Comparison of ENCODE assay signal across 16 mouse cellular contexts in genomic region chr12:12906771-12907170, GRCm38 (mm10). TPM values are rescaled to one million over a fixed set of nuclear protein-coding genes. Genes with fewer than 3 reads are reported as not detected.
DNase-seq lines count a peak whose midpoint lies in the region; ATAC-seq and TF ChIP-seq lines count a peak whose summit lies in the region.
"Had no signal": no experiment of that assay in that cellular context is flagged by ENCODE, and none has a peak within 500 bp of the region (broad histone marks: within the 10 kb centered on the region; RNA-seq: fewer than 3 reads in every experiment).

No protein-coding gene starts in this region.

- 0 out of 2 replicates have a peak, but pooled peaks cover 5% of the 10 kb centered on the region for H3K4me1 ChIP-seq in kidney, postnatal 0 days (replicated peaks; ENCODE audit: insufficient read depth, low read length)
- peaks cover 39% of the 10 kb centered on the region for H3K4me1 ChIP-seq in forebrain, embryonic 14.5 days (ENCODE audit: control insufficient read depth, insufficient read depth, low read length)
- peaks cover 24% of the 10 kb centered on the region for H3K4me1 ChIP-seq in limb, embryonic 11.5 days (ENCODE audit: control insufficient read depth, insufficient read depth, low read length)
- H3K4me1 ChIP-seq: liver, embryonic 15.5 days had no signal

- H3K4me3 ChIP-seq in kidney, postnatal 0 days (replicated peaks; ENCODE audit: low read depth, low read length), result no peak overlapping the region
- no peak overlapping the region for H3K4me3 ChIP-seq in forebrain, embryonic 14.5 days (ENCODE audit: low read depth, low read length)
- no peak overlapping the region for H3K4me3 ChIP-seq in limb, embryonic 11.5 days (ENCODE audit: low read depth, low read length)
- H3K4me3 ChIP-seq: heart, embryonic 12.5 days; limb, embryonic 13.5 days; liver, embryonic 15.5 days; megakaryocyte, embryonic 14.5 days; myocyte had no signal

- no peak overlapping the region for H3K27ac ChIP-seq in kidney, postnatal 0 days
- H3K27ac ChIP-seq in forebrain, embryonic 14.5 days (ENCODE audit: low read depth, low read length), result 0 out of 2 replicates have a peak overlapping the region, but pooled peaks have one; percentile 11
- no peak overlapping the region for H3K27ac ChIP-seq in limb, embryonic 11.5 days (replicated peaks; ENCODE audit: low read depth, low read length)
- H3K27ac ChIP-seq: limb, embryonic 13.5 days; liver, embryonic 15.5 days had no signal

- no peaks in the 10 kb centered on the region for H3K9me3 ChIP-seq in kidney, postnatal 0 days (replicated peaks; ENCODE audit: low read length)
- no peaks in the 10 kb centered on the region for H3K9me3 ChIP-seq in forebrain, embryonic 14.5 days (replicated peaks; ENCODE audit: control insufficient read depth, low read length)
- H3K9me3 ChIP-seq in limb, embryonic 11.5 days (ENCODE audit: control insufficient read depth, low read length), result no peaks in the 10 kb centered on the region
- H3K9me3 ChIP-seq: heart, embryonic 12.5 days; limb, embryonic 13.5 days; liver, embryonic 15.5 days had no signal

- 42% methylated on average over 6 of the region's 6 CpGs for WGBS in kidney, postnatal 0 days
- 49% methylated on average over 6 of the region's 6 CpGs for WGBS in forebrain, embryonic 14.5 days
- 30% methylated on average over 6 of the region's 6 CpGs for WGBS in limb, embryonic 11.5 days

- no peaks in the 10 kb centered on the region for H3K36me3 ChIP-seq in kidney, postnatal 0 days (ENCODE audit: insufficient read depth, low read length)
- no peaks in the 10 kb centered on the region for H3K36me3 ChIP-seq in forebrain, embryonic 14.5 days (ENCODE audit: control insufficient read depth, insufficient read depth, low read length)
- no peaks in the 10 kb centered on the region; the same call in 1 of the 2 replicates for H3K36me3 ChIP-seq in limb, embryonic 11.5 days (ENCODE audit: control insufficient read depth, insufficient read depth, low read length)
- H3K36me3 ChIP-seq: G1E; heart, embryonic 12.5 days; limb, embryonic 13.5 days; liver, embryonic 15.5 days had no signal

- no peak for TF ChIP-seq CTCF in kidney, postnatal 0 days (IDR thresholded peaks at IDR 0.05; ENCODE audit: low read depth)

- H3K27me3 ChIP-seq in kidney, postnatal 0 days (ENCODE audit: insufficient read depth, low read length), result no peaks in the 10 kb centered on the region
- H3K27me3 ChIP-seq in forebrain, embryonic 14.5 days (replicated peaks; ENCODE audit: control insufficient read depth, insufficient read depth, low read length), result no peaks in the 10 kb centered on the region
- no peaks in the 10 kb centered on the region for H3K27me3 ChIP-seq in limb, embryonic 11.5 days (ENCODE audit: control insufficient read depth, insufficient read depth, low read length)
- H3K27me3 ChIP-seq: heart, embryonic 12.5 days; limb, embryonic 13.5 days; liver, embryonic 15.5 days had no signal

- no peak for ATAC-seq in kidney, postnatal 0 days (replicated peaks; ENCODE audit: low FRiP score, low read depth)
- no peak for ATAC-seq in forebrain, embryonic 14.5 days
- no peak for ATAC-seq in limb, embryonic 11.5 days (ENCODE audit: insufficient number of reproducible peaks, low FRiP score, low TSS enrichment, low read depth)
- ATAC-seq: intestine, postnatal 0 days had no signal

- H3K4me2 ChIP-seq in kidney, postnatal 0 days (ENCODE audit: low read length), result no peak overlapping the region
- H3K4me2 ChIP-seq in forebrain, embryonic 14.5 days (ENCODE audit: low read length), result no peak overlapping the region
- no peak overlapping the region for H3K4me2 ChIP-seq in limb, embryonic 11.5 days (ENCODE audit: low read depth, severe bottlenecking)
- H3K4me2 ChIP-seq: heart, embryonic 12.5 days; limb, embryonic 13.5 days; liver, embryonic 15.5 days had no signal

- H3K9ac ChIP-seq in kidney, postnatal 0 days (ENCODE audit: low read depth, low read length), result no peak overlapping the region
- no peak overlapping the region for H3K9ac ChIP-seq in forebrain, embryonic 14.5 days (ENCODE audit: low read length)
- H3K9ac ChIP-seq in limb, embryonic 11.5 days (ENCODE audit: low read length), result no peak overlapping the region
- H3K9ac ChIP-seq: heart, embryonic 12.5 days; limb, embryonic 13.5 days; liver, embryonic 15.5 days had no signal

- peak; percentile 40 for DNase-seq in kidney, postnatal 0 days (ENCODE audit: low spot score)
- no peak for DNase-seq in kidney, adult 9 months
- DNase-seq in retina, postnatal 1 day, result peak; percentile 44
- no peak for DNase-seq in retina, embryonic 14.5 days (ENCODE audit: low spot score)
- DNase-seq in forebrain, embryonic 14.5 days (ENCODE audit: low spot score), result peak; percentile 52
- peak; percentile 43 for DNase-seq in limb, embryonic 11.5 days (ENCODE audit: low spot score)
- DNase-seq in layer of hippocampus, postnatal 25 days (ENCODE audit: extremely low spot score in 1 of 2, low spot score in 1 of 2), result no peak
- no peak for DNase-seq in B cell, adult 2 months
- DNase-seq: heart, postnatal 36 days had no signal

RNA-seq across cellular contexts. Expression of gene Mycn, which starts 34.9 kb away (rescaled TPM):
- polyA plus RNA-seq in kidney, postnatal 0 days (2015; fragmentation: Nextera tagmentation; extraction: Ambion mirVana), result 76.7 and 86.9 TPM in 2 replicates
- 103 and 132 TPM in 2 replicates for polyA plus RNA-seq in forebrain, embryonic 14.5 days (2014; fragmentation: Nextera tagmentation; extraction: Ambion mirVana)
- polyA plus RNA-seq in limb, embryonic 11.5 days (2014; fragmentation: Nextera tagmentation; extraction: Ambion mirVana), result 115 and 120 TPM in 2 replicates
- total RNA-seq in layer of hippocampus, postnatal 25 days (2021), result 10 to 100 TPM; 12.2 to 14.1 TPM
- polyA plus RNA-seq: G1E had no signal

Comparison
In these comparisons a context has a peak if more than half of its experiments do, and no peak if none do; other contexts are left out.
1. DNase-seq: peak in kidney, postnatal 0 days (single experiment), retina, postnatal 1 day (single experiment), forebrain, embryonic 14.5 days (single experiment) and limb, embryonic 11.5 days (single experiment); none in kidney, adult 9 months (single experiment), retina, embryonic 14.5 days (single experiment), layer of hippocampus, postnatal 25 days (0 of 2) and B cell, adult 2 months (0 of 2).